Mouse (Mus musculus): ENCODE results near the gene Ptgfrn. TPM values are rescaled to one million over a fixed set of nuclear protein-coding genes. Genes with fewer than 3 reads are reported as not detected.
A peak's percentile ranks its signal among the peaks of the same experiment; 100 is the strongest.

The Ptgfrn gene
- polyA plus RNA-seq, 1 experiment from 2014 or later, result 3.4 TPM

- H3K9me3 ChIP-seq (ENCODE audit: control insufficient read depth, low read length), result no peaks in the 10 kb centered on the region
- H3K4me3 ChIP-seq (replicated peaks; ENCODE audit: low read length), result no peak overlapping the region
- H3K9ac ChIP-seq (replicated peaks; ENCODE audit: low read depth, low read length), result no peak overlapping the region
- no peak overlapping the region for H3K4me2 ChIP-seq (ENCODE audit: low read length)
- no peak for ATAC-seq
- H3K27ac ChIP-seq (ENCODE audit: low read length), result no peak overlapping the region
- 92% methylated on average over 5 of the region's 5 CpGs for WGBS
- H3K36me3 ChIP-seq (ENCODE audit: control insufficient read depth, insufficient read depth), result no peaks in the 10 kb centered on the region
- H3K4me1 ChIP-seq (replicated peaks; ENCODE audit: control insufficient read depth, insufficient read depth, low read length), result no peaks in the 10 kb centered on the region
- H3K27me3 ChIP-seq (replicated peaks; ENCODE audit: control insufficient read depth, insufficient read depth, low read length), result no peaks in the 10 kb centered on the region
Observed at GRCm38 (mm10) chr3:101124716-101125115, 14.6 kb upstream of the Ptgfrn start.

- no peaks in the 10 kb centered on the region for H3K36me3 ChIP-seq (ENCODE audit: control insufficient read depth, insufficient read depth)
- no peaks in the 10 kb centered on the region for H3K9me3 ChIP-seq (ENCODE audit: control insufficient read depth, low read length)
- H3K4me1 ChIP-seq (replicated peaks; ENCODE audit: control insufficient read depth, insufficient read depth, low read length), result no peaks in the 10 kb centered on the region
- H3K27me3 ChIP-seq (replicated peaks; ENCODE audit: control insufficient read depth, insufficient read depth, low read length), result no peaks in the 10 kb centered on the region
- ATAC-seq, result no peak
- H3K4me3 ChIP-seq (replicated peaks; ENCODE audit: low read length), result no peak overlapping the region
- no peak overlapping the region for H3K27ac ChIP-seq (ENCODE audit: low read length)
- no peak overlapping the region for H3K4me2 ChIP-seq (ENCODE audit: low read length)
- WGBS, result 90% methylated on average over 3 of the region's 3 CpGs
- H3K9ac ChIP-seq (replicated peaks; ENCODE audit: low read depth, low read length), result no peak overlapping the region
Observed at GRCm38 (mm10) chr3:101122479-101122878, 12.4 kb upstream of the Ptgfrn start.

- no peak overlapping the region for H3K4me3 ChIP-seq (replicated peaks; ENCODE audit: low read length)
- H3K4me2 ChIP-seq (ENCODE audit: low read length), result no peak overlapping the region
- ATAC-seq, result no peak
- no peak overlapping the region for H3K9ac ChIP-seq (replicated peaks; ENCODE audit: low read depth, low read length)
- H3K9me3 ChIP-seq (ENCODE audit: control insufficient read depth, low read length), result no peaks in the 10 kb centered on the region
- peaks cover 7% of the 10 kb centered on the region for H3K4me1 ChIP-seq (replicated peaks; ENCODE audit: control insufficient read depth, insufficient read depth, low read length)
- WGBS, result 94% methylated on average over 11 of the region's 11 CpGs
- H3K36me3 ChIP-seq (ENCODE audit: control insufficient read depth, insufficient read depth), result no peaks in the 10 kb centered on the region
- no peaks in the 10 kb centered on the region for H3K27me3 ChIP-seq (replicated peaks; ENCODE audit: control insufficient read depth, insufficient read depth, low read length)
- no peak overlapping the region for H3K27ac ChIP-seq (ENCODE audit: low read length)
Observed at GRCm38 (mm10) chr3:101117774-101118173, 7.7 kb upstream of the Ptgfrn start.

GRCm38 (mm10) chr3:101117386-101117749, 7.3 kb upstream of the Ptgfrn start:
- Histone ChIP-seq H3K4me1 (replicated peaks; ENCODE audit: control insufficient read depth, insufficient read depth, low read length) (peaks cover 8% of the 10 kb centered on the region), H3K4me3 (replicated peaks; ENCODE audit: low read length) (no peak overlapping the region), H3K36me3 (ENCODE audit: control insufficient read depth, insufficient read depth) (no peaks in the 10 kb centered on the region), H3K27me3 (replicated peaks; ENCODE audit: control insufficient read depth, insufficient read depth, low read length) (no peaks in the 10 kb centered on the region), H3K9ac (replicated peaks; ENCODE audit: low read depth, low read length) (no peak overlapping the region), H3K9me3 (ENCODE audit: control insufficient read depth, low read length) (no peaks in the 10 kb centered on the region), H3K4me2 (ENCODE audit: low read length) (no peak overlapping the region), H3K27ac (ENCODE audit: low read length) (no peak overlapping the region; the same call in none of the 2 replicates)
- WGBS, result 96% methylated on average over 7 of the region's 8 CpGs
- ATAC-seq, result no peak

GRCm38 (mm10) chr3:101116431-101117385, 6.6 kb upstream of the Ptgfrn start:
- no peaks in the 10 kb centered on the region for H3K9me3 ChIP-seq (ENCODE audit: control insufficient read depth, low read length)
- H3K4me2 ChIP-seq (ENCODE audit: low read length), result peak overlapping the region; percentile 35
- H3K27me3 ChIP-seq (replicated peaks; ENCODE audit: control insufficient read depth, insufficient read depth, low read length), result no peaks in the 10 kb centered on the region
- ATAC-seq, result peak; percentile 82
- no peaks in the 10 kb centered on the region for H3K36me3 ChIP-seq (ENCODE audit: control insufficient read depth, insufficient read depth)
- 0 out of 2 replicates have a peak overlapping the region, but pooled peaks have one; percentile 29 for H3K9ac ChIP-seq (replicated peaks; ENCODE audit: low read depth, low read length)
- WGBS, result 41% methylated on average over 25 of the region's 25 CpGs
- peaks cover 13% of the 10 kb centered on the region for H3K4me1 ChIP-seq (replicated peaks; ENCODE audit: control insufficient read depth, insufficient read depth, low read length)
- H3K4me3 ChIP-seq (replicated peaks; ENCODE audit: low read length), result 0 out of 2 replicates have a peak overlapping the region, but pooled peaks have one; percentile 2
- H3K27ac ChIP-seq (ENCODE audit: low read length), result peak overlapping the region; percentile 55

DNA sequence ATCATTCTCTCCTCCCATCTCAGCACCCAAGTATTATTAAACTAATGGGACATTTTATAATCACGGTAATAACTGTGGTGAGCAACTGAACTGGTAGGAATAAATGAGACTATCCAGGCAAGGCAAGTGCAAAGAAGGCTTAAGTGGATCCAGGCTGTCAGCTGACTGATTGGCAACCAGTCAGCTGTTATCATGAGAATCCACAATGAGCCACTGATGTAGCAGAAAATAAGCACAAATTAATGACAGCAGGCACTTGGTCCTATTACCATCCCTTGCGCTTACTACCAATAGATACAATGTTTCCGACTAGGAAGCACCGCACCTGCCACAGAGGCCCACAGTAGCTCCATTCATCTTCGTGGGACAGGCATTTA, 2.4 kb upstream of the Ptgfrn start:
- WGBS, result 64% methylated on average over 5 of the region's 5 CpGs
- Histone ChIP-seq H3K9me3 (ENCODE audit: control insufficient read depth, low read length) (no peaks in the 10 kb centered on the region), H3K4me2 (ENCODE audit: low read length) (no peak overlapping the region), H3K4me3 (replicated peaks; ENCODE audit: low read length) (no peak overlapping the region), H3K36me3 (ENCODE audit: control insufficient read depth, insufficient read depth) (no peaks in the 10 kb centered on the region), H3K27ac (ENCODE audit: low read length) (no peak overlapping the region), H3K4me1 (replicated peaks; ENCODE audit: control insufficient read depth, insufficient read depth, low read length) (peaks cover 37% of the 10 kb centered on the region), H3K9ac (replicated peaks; ENCODE audit: low read depth, low read length) (no peak overlapping the region), H3K27me3 (replicated peaks; ENCODE audit: control insufficient read depth, insufficient read depth, low read length) (no peaks in the 10 kb centered on the region)
- ATAC-seq, result no peak

DNA sequence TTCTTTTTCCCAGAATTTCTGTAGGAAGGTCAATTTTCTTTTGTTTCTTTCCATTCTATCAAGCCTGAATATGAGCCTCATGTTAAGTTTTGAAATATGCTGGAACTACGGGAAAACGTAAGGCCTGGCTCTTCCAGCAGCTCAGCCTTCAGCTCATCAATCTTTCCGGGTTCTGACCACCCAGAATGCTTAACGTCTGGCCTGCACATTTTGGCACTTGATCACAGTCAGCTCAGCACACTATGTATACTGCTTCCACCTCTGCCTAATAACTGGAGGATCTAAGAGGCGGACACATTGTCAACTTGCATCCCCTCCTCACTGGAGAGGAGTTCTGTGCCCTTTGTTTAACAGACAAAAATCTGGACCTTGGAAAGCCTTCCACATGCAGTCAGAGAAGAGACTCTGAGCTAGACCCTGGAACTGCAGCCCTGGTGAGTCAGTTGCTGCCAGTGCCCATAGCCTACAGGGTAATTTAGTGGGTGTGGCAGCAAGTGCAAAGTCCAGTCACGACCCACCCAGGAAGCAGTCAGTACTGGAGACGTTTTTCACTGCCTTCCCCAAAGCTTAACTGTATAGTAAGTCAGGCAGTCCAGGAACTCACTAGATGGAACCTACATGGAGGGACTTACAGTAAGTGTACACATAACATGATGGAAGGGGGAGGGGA, 1.9 kb upstream of the Ptgfrn start:
- ATAC-seq, result no peak
- 37% methylated on average over 7 of the region's 7 CpGs for WGBS
- peaks cover 39% of the 10 kb centered on the region for H3K4me1 ChIP-seq (replicated peaks; ENCODE audit: control insufficient read depth, insufficient read depth, low read length)

GRCm38 (mm10) chr3:101111321-101111720, 1.2 kb upstream of the Ptgfrn start:
- no peak overlapping the region for H3K9ac ChIP-seq (replicated peaks; ENCODE audit: low read depth, low read length)
- peaks cover 40% of the 10 kb centered on the region for H3K4me1 ChIP-seq (replicated peaks; ENCODE audit: control insufficient read depth, insufficient read depth, low read length)
- H3K4me2 ChIP-seq (ENCODE audit: low read length), result no peak overlapping the region
- H3K9me3 ChIP-seq (ENCODE audit: control insufficient read depth, low read length), result no peaks in the 10 kb centered on the region
- no peak for ATAC-seq
- 34% methylated on average over 10 of the region's 10 CpGs for WGBS
- H3K36me3 ChIP-seq (ENCODE audit: control insufficient read depth, insufficient read depth), result no peaks in the 10 kb centered on the region
- no peak overlapping the region for H3K4me3 ChIP-seq (replicated peaks; ENCODE audit: low read length)
- H3K27ac ChIP-seq (ENCODE audit: low read length), result no peak overlapping the region
- H3K27me3 ChIP-seq (replicated peaks; ENCODE audit: control insufficient read depth, insufficient read depth, low read length), result no peaks in the 10 kb centered on the region

More for the DNA sequence above, 1.9 kb upstream of the Ptgfrn start:
- H3K9ac ChIP-seq (replicated peaks; ENCODE audit: low read depth, low read length), result no peak overlapping the region
- no peaks in the 10 kb centered on the region for H3K27me3 ChIP-seq (replicated peaks; ENCODE audit: control insufficient read depth, insufficient read depth, low read length)
- no peak overlapping the region for H3K4me2 ChIP-seq (ENCODE audit: low read length)
- no peak overlapping the region for H3K27ac ChIP-seq (ENCODE audit: low read length)
- H3K9me3 ChIP-seq (ENCODE audit: control insufficient read depth, low read length), result no peaks in the 10 kb centered on the region
- no peak overlapping the region for H3K4me3 ChIP-seq (replicated peaks; ENCODE audit: low read length)
- no peaks in the 10 kb centered on the region for H3K36me3 ChIP-seq (ENCODE audit: control insufficient read depth, insufficient read depth)

GRCm38 (mm10) chr3:101110838-101111103, 693 bp upstream of the Ptgfrn start:
- Histone ChIP-seq H3K9ac (replicated peaks; ENCODE audit: low read depth, low read length) (peak overlapping the region; percentile 92; the same call in 1 of the 2 replicates), H3K4me2 (ENCODE audit: low read length) (peak overlapping the region; percentile 94), H3K36me3 (ENCODE audit: control insufficient read depth, insufficient read depth) (no peaks in the 10 kb centered on the region), H3K27me3 (replicated peaks; ENCODE audit: control insufficient read depth, insufficient read depth, low read length) (no peaks in the 10 kb centered on the region), H3K27ac (ENCODE audit: low read length) (peak overlapping the region; percentile 74; the same call in 1 of the 2 replicates), H3K9me3 (ENCODE audit: control insufficient read depth, low read length) (no peaks in the 10 kb centered on the region), H3K4me1 (replicated peaks; ENCODE audit: control insufficient read depth, insufficient read depth, low read length) (peaks cover 45% of the 10 kb centered on the region), H3K4me3 (replicated peaks; ENCODE audit: low read length) (peak overlapping the region; percentile 78; the same call in 1 of the 2 replicates)
- peak; percentile 13; the same call in 1 of the 2 replicates for ATAC-seq

Measured in forebrain, embryonic 16.5 days (tissue).